8 mouse cellular contexts compared by ENCODE assay signal in genomic region chr10:98494354-98494753, GRCm38 (mm10).
DNase-seq lines count a peak whose midpoint lies in the region; ATAC-seq lines count a peak whose summit lies in the region.
"Had no signal": no experiment of that assay in that cellular context is flagged by ENCODE, and none has a peak within 500 bp of the region (broad histone marks: within the 10 kb centered on the region; RNA-seq: fewer than 3 reads in every experiment).

No protein-coding gene starts in this region.

- H3K27me3 ChIP-seq in midbrain, embryonic 12.5 days, result no peaks in the 10 kb centered on the region

- ATAC-seq in inflammation-experienced regulatory T-cells, adult 6 months, result peak; percentile 97
- ATAC-seq in midbrain, embryonic 12.5 days (ENCODE audit: low FRiP score, low read depth), result peak; percentile 88; the same call in 1 of the 2 replicates

- peak; percentile 70 for DNase-seq in ZHBTc4 (ENCODE audit: low read depth, low spot score)
- peak; percentile 68 for DNase-seq in cerebellum, adult 8-10 months
- peak; percentile 35 to 48 for DNase-seq in frontal cortex, postnatal 14 days (ENCODE audit: low spot score in 2 of 2)
- DNase-seq in left cerebral cortex, postnatal 14 days (ENCODE audit: low spot score in 2 of 2), result peak; percentile 75
- DNase-seq in spleen, adult 12 weeks (ENCODE audit: low spot score), result peak; percentile 7

- H3K4me2 ChIP-seq in midbrain, embryonic 12.5 days (replicated peaks), result no peak overlapping the region

- intact Hi-C loops in left cerebral cortex, postnatal 14 days (cut with DNase I), result loop anchor here (2.0 kb wide), 2 partner anchors 420 to 590 kb away; partner anchors contain the start of gene Atp2b1

- 14% methylated on average over 8 of the region's 8 CpGs for WGBS in midbrain, embryonic 12.5 days

- no peak overlapping the region for H3K9ac ChIP-seq in midbrain, embryonic 12.5 days (replicated peaks)

- no peaks in the 10 kb centered on the region for H3K4me1 ChIP-seq in midbrain, embryonic 12.5 days

- no peak overlapping the region for H3K4me3 ChIP-seq in midbrain, embryonic 12.5 days

- no peaks in the 10 kb centered on the region for H3K36me3 ChIP-seq in midbrain, embryonic 12.5 days

- no peaks in the 10 kb centered on the region for H3K9me3 ChIP-seq in midbrain, embryonic 12.5 days

- no peak overlapping the region for H3K27ac ChIP-seq in midbrain, embryonic 12.5 days (replicated peaks)
- H3K27ac ChIP-seq: macrophage had no signal

Comparison
In these comparisons a context has a peak if more than half of its experiments do, and no peak if none do; other contexts are left out.
1. DNase-seq: peak in every context shown above with its lines; median percentile 75 in left cerebral cortex, postnatal 14 days; 70 in ZHBTc4; 68 in cerebellum, adult 8-10 months; 42 in frontal cortex, postnatal 14 days; 7 in spleen, adult 12 weeks.